Mouse (Mus musculus) stomach, embryonic 16.5 days (tissue): ENCODE measurements around the gene Pafah2. TPM values are rescaled to one million over a fixed set of nuclear protein-coding genes. Genes with fewer than 3 reads are reported as not detected.

Experiments used
- microRNA-seq: library from miRNA; unstranded; fragments of <30 nt; microRNA quantifications from one replicate; pipeline ENCODE4, GENCODE M21; 2016
- polyA plus RNA-seq: library from polyadenylated mRNA; unstranded; fragments of >200 nt; fragmentation: Nextera tagmentation; extraction: Ambion mirVana; gene quantifications from 2 replicates; pipeline ENCODE4 v1.2.1, GENCODE M21; 2015

Gene Pafah2
- polyA plus RNA-seq, 1 experiment from 2014 or later = 24.7 TPM

Small RNA genes within 50 kb of the gene (microRNA-seq; reads per million reads assigned to microRNA genes)
- gene Gm23634 = 2.2 reads per million, percentile 9 among the genes with 10 or more reads in this experiment

Other genes with a start within 250 kb of the Pafah2 start
- gene Cep85, start 209.2 kb upstream of the Pafah2 start, polyA plus RNA-seq = 110 and 113 TPM in 2 replicates
- not detected in 2 replicates for gene Gm7534, start 193.3 kb upstream of the Pafah2 start, polyA plus RNA-seq
- 0.30 and 0.55 TPM in 2 replicates for gene Catsper4, start 168.9 kb upstream of the Pafah2 start, polyA plus RNA-seq
- 10.7 and 13.4 TPM in 2 replicates for gene Cnksr1, start 157.9 kb upstream of the Pafah2 start, polyA plus RNA-seq
- 0.26 and 0.45 TPM in 2 replicates for gene E130218I03Rik, start 152.7 kb upstream of the Pafah2 start, polyA plus RNA-seq
- gene Zfp593, start 150.7 kb upstream of the Pafah2 start, polyA plus RNA-seq = 12.9 and 13.0 TPM in 2 replicates
- not detected in 2 replicates for gene Gm30191, start 149.4 kb upstream of the Pafah2 start, polyA plus RNA-seq
- 3.2 and 3.5 TPM in 2 replicates for gene Grrp1, start 142.2 kb upstream of the Pafah2 start, polyA plus RNA-seq
- 17.7 and 19.0 TPM in 2 replicates for gene Pdik1l, start 108.4 kb upstream of the Pafah2 start, polyA plus RNA-seq
- gene Trim63, start 81.2 kb upstream of the Pafah2 start, polyA plus RNA-seq = 0.37 and 1.4 TPM in 2 replicates
- 0.91 and 1.1 TPM in 2 replicates for gene Slc30a2, start 53.1 kb upstream of the Pafah2 start, polyA plus RNA-seq
- 1.7 and 2.1 TPM in 2 replicates for gene Extl1, start 12.5 kb upstream of the Pafah2 start, polyA plus RNA-seq
- 1,080 and 1,153 TPM in 2 replicates for gene Stmn1, start 72.0 kb downstream of the Pafah2 start, polyA plus RNA-seq
- 11.7 and 12.0 TPM in 2 replicates for gene Paqr7, start 100.4 kb downstream of the Pafah2 start, polyA plus RNA-seq
- 10.0 and 11.8 TPM in 2 replicates for gene Aunip, start 114.7 kb downstream of the Pafah2 start, polyA plus RNA-seq
- gene Mtfr1l, start 139.1 kb downstream of the Pafah2 start, polyA plus RNA-seq = 89.1 and 95.1 TPM in 2 replicates
- gene Selenon, start 155.8 kb downstream of the Pafah2 start, polyA plus RNA-seq = 7.9 and 8.0 TPM in 2 replicates